Mouse (Mus musculus) heart, postnatal 10 days (tissue): Measurements from ENCODE around the gene Cdc34b. TPM values are rescaled to one million over a fixed set of nuclear protein-coding genes. Genes with fewer than 3 reads are reported as not detected.

ENCODE experiments used
- total RNA-seq, 2 experiments: library from RNA; stranded (reverse); gene quantifications; 2 replicates each; pipeline ENCODE4 v1.2.3; 2021

The Cdc34b gene
- total RNA-seq, 2 experiments from 2014 or later = 1.1 to 1.4 TPM

Other genes with a start within 250 kb of the Cdc34b start
- gene Epn3, start 241.8 kb upstream of the Cdc34b start, total RNA-seq = 10 to 100 TPM; 26.5 to 26.7 TPM
- 1 to 10 TPM; 3.9 to 4.9 TPM for gene Mycbpap, start 220.0 kb upstream of the Cdc34b start, total RNA-seq
- 10 to 100 TPM in 1 of 2 experiments, 1 to 10 TPM in 1; 9.8 to 10.2 TPM for gene Rsad1, start 192.5 kb upstream of the Cdc34b start, total RNA-seq
- under 1 TPM; 0.74 TPM for gene Chad, start 176.7 kb upstream of the Cdc34b start, total RNA-seq
- 10 to 100 TPM; 44.5 to 49.6 TPM for gene Acsf2, start 139.9 kb upstream of the Cdc34b start, total RNA-seq
- 10 to 100 TPM; 60.0 to 63.3 TPM for gene Lrrc59, start 112.0 kb upstream of the Cdc34b start, total RNA-seq
- gene Mrpl27, start 88.0 kb upstream of the Cdc34b start, total RNA-seq = 10 to 100 TPM; 76.6 to 77.1 TPM
- gene Eme1, start 87.8 kb upstream of the Cdc34b start, total RNA-seq = 1 to 10 TPM; 1.7 to 1.8 TPM
- gene Xylt2, start 64.3 kb upstream of the Cdc34b start, total RNA-seq = 10 to 100 TPM; 17.1 to 18.6 TPM
- gene Gm11541, start 37.3 kb upstream of the Cdc34b start, total RNA-seq = not detected
- gene Tmem92, start 40.9 kb downstream of the Cdc34b start, total RNA-seq = not detected
- 100 to 1,000 TPM; 869 to 988 TPM for gene Col1a1, start 194.4 kb downstream of the Cdc34b start, total RNA-seq
- gene Hils1, start 225.8 kb downstream of the Cdc34b start, total RNA-seq = not detected
- 100 to 1,000 TPM; 123 to 128 TPM for gene Sgca, start 234.5 kb downstream of the Cdc34b start, total RNA-seq
- gene Ppp1r9b, start 249.3 kb downstream of the Cdc34b start, total RNA-seq = 10 to 100 TPM; 51.3 to 58.5 TPM